8 mouse cellular contexts compared by ENCODE assay signal in the genomic region with DNA sequence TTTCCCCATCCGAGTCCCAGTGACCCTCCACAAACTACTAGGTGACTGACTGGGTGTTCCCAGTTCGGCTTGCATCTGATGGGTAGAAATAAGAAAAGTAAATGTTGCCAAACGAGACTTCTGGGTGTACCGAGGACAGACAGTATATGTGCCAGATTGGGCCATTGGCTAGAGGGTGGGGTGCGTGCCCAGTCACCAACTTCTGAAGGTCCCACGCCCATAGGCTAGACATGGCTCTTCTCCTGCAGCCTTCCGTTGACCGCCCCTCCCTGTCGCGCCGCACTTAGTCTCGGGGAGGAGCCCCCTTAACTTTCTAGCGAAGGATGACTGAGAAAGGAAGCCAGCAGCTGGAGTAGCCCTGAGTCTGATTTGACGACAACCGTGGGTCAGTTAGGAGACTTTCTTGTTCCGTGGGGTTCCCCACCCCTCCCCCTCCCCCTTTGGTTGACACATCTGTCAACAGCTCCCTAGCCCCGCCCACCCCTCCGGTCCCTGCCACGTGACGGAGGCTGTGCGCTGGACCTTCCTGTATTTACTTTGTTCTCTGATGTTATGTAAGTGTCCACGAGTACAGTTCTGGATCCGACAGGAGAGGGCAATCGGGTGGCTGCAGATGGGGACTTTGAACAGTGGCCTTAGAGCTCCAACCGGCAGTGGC. TPM values are rescaled to one million over a fixed set of nuclear protein-coding genes. Genes with fewer than 3 reads are reported as not detected.
A peak's percentile ranks its signal among the peaks of the same experiment; 100 is the strongest.
DNase-seq lines count a peak whose midpoint lies in the region; ATAC-seq lines count a peak whose summit lies in the region.

No protein-coding gene starts in this region.

- H3K4me2 ChIP-seq in heart, embryonic 14.5 days (ENCODE audit: low read length): peak overlapping the region; percentile 84
- H3K4me2 ChIP-seq in liver, embryonic 13.5 days: peak overlapping the region; percentile 92
- peak overlapping the region; percentile 92 for H3K4me2 ChIP-seq in stomach, embryonic 14.5 days (replicated peaks; ENCODE audit: low read depth, low read length)

- under 1% methylated on average over 25 of the region's 25 CpGs for WGBS in heart, embryonic 14.5 days
- 1% methylated on average over 25 of the region's 25 CpGs for WGBS in liver, embryonic 13.5 days (ENCODE audit: insufficient replicate concordance)
- 2% methylated on average over 25 of the region's 25 CpGs for WGBS in stomach, embryonic 14.5 days

- no peaks in the 10 kb centered on the region for H3K27me3 ChIP-seq in heart, embryonic 14.5 days (ENCODE audit: control insufficient read depth, insufficient read depth, low read length)
- no peaks in the 10 kb centered on the region for H3K27me3 ChIP-seq in liver, embryonic 13.5 days
- H3K27me3 ChIP-seq in stomach, embryonic 14.5 days (ENCODE audit: control insufficient read depth, insufficient read depth, low read length): no peaks in the 10 kb centered on the region

- H3K9ac ChIP-seq in heart, embryonic 14.5 days (ENCODE audit: low read length): peak overlapping the region; percentile 95
- H3K9ac ChIP-seq in liver, embryonic 13.5 days: peak overlapping the region; percentile 98
- H3K9ac ChIP-seq in stomach, embryonic 14.5 days (replicated peaks; ENCODE audit: low read depth, low read length): peak overlapping the region; percentile 83

- peak; percentile 82 for DNase-seq in CD4-positive helper T cell, adult 2 months (ENCODE audit: low read depth, low spot score)
- DNase-seq in fibroblast of lung, adult 2 months (ENCODE audit: low read depth): peak; percentile 68
- peak; percentile 94 for DNase-seq in kidney, postnatal 14 days
- DNase-seq in liver, embryonic 13.5 days: peak; percentile 80
- DNase-seq in natural killer cell, adult 2 months (ENCODE audit: low spot score in 2 of 2): peak; percentile 84 to 91

- H3K9me3 ChIP-seq in heart, embryonic 14.5 days (ENCODE audit: control insufficient read depth, low read length): no peaks in the 10 kb centered on the region
- no peaks in the 10 kb centered on the region for H3K9me3 ChIP-seq in liver, embryonic 13.5 days (replicated peaks)
- H3K9me3 ChIP-seq in stomach, embryonic 14.5 days (ENCODE audit: control insufficient read depth, low read depth, low read length): no peaks in the 10 kb centered on the region

- H3K4me1 ChIP-seq in brown adipose tissue, adult 24 weeks (ENCODE audit: control insufficient read depth, insufficient read depth, insufficient read length, low read length): peaks cover 2% of the 10 kb centered on the region; the same call in 1 of the 2 replicates
- H3K4me1 ChIP-seq in heart, embryonic 14.5 days (ENCODE audit: control insufficient read depth in 2 of 2, insufficient read depth in 2 of 2, low read length in 2 of 2): peaks cover 5 to 15% of the 10 kb centered on the region in 2 experiments; a peak in 3 of 4 replicates
- peaks cover 52% of the 10 kb centered on the region for H3K4me1 ChIP-seq in liver, embryonic 13.5 days (replicated peaks)
- H3K4me1 ChIP-seq in stomach, embryonic 14.5 days (ENCODE audit: control insufficient read depth, insufficient read depth, low read length): peaks cover 6% of the 10 kb centered on the region; the same call in 1 of the 2 replicates

- peaks cover 31% of the 10 kb centered on the region for H3K36me3 ChIP-seq in heart, embryonic 14.5 days (ENCODE audit: control insufficient read depth, insufficient read depth, low read length)
- H3K36me3 ChIP-seq in liver, embryonic 13.5 days: peaks cover 39% of the 10 kb centered on the region
- H3K36me3 ChIP-seq in stomach, embryonic 14.5 days (ENCODE audit: control insufficient read depth, insufficient read depth, low read length): peaks cover 29% of the 10 kb centered on the region

- peak overlapping the region; percentile 98 for H3K27ac ChIP-seq in brown adipose tissue, adult 24 weeks (replicated peaks; ENCODE audit: low read depth, low read length)
- H3K27ac ChIP-seq in heart, embryonic 14.5 days (replicated peaks in 1 of 2; ENCODE audit: control insufficient read depth in 1 of 2, insufficient read depth in 1 of 2, low read depth in 2 of 2, low read length in 2 of 2): peak overlapping the region; percentile 91
- peak overlapping the region; percentile 98 for H3K27ac ChIP-seq in liver, embryonic 13.5 days
- peak overlapping the region; percentile 30; the same call in 1 of the 2 replicates for H3K27ac ChIP-seq in stomach, embryonic 14.5 days (ENCODE audit: low read length)

- H3K4me3 ChIP-seq in brown adipose tissue, adult 24 weeks (ENCODE audit: insufficient read depth, low read depth, low read length): peak overlapping the region; percentile 94
- H3K4me3 ChIP-seq in heart, embryonic 14.5 days (ENCODE audit: control insufficient read depth in 1 of 2, insufficient read depth in 1 of 2, low read depth in 1 of 2, low read length in 2 of 2): peak overlapping the region; percentile 78 to 90
- peak overlapping the region; percentile 95 for H3K4me3 ChIP-seq in liver, embryonic 13.5 days (replicated peaks)
- peak overlapping the region; percentile 64 for H3K4me3 ChIP-seq in stomach, embryonic 14.5 days (ENCODE audit: low read depth, low read length)

- peak; percentile 41; the same call in 1 of the 2 replicates for ATAC-seq in heart, embryonic 14.5 days (ENCODE audit: insufficient number of reproducible peaks, insufficient read depth, low FRiP score, low read depth)
- peak; percentile 83 for ATAC-seq in liver, embryonic 13.5 days (ENCODE audit: low read depth)
- ATAC-seq in stomach, embryonic 14.5 days (ENCODE audit: insufficient number of reproducible peaks, insufficient read depth, low FRiP score, low read depth): peak; percentile 68

RNA-seq across cellular contexts. Expression of a gene that starts 0.9 kb away (rescaled TPM):
- 54.7 and 91.5 TPM in 2 replicates for polyA plus RNA-seq in brown adipose tissue, adult 24 weeks (2012; ENCODE audit: insufficient read depth, insufficient read length, missing spikeins)
- 99.7 and 105 TPM in 2 replicates for polyA plus RNA-seq in heart, embryonic 14.5 days (2014; fragmentation: Nextera tagmentation; extraction: Ambion mirVana)
- 78.4 and 84.2 TPM in 2 replicates for polyA plus RNA-seq in liver, embryonic 13.5 days (2015; fragmentation: Nextera tagmentation; extraction: Ambion mirVana)
- 93.1 and 101 TPM in 2 replicates for polyA plus RNA-seq in stomach, embryonic 14.5 days (2014; fragmentation: Nextera tagmentation; extraction: Ambion mirVana)

RNA-seq across cellular contexts. Expression of a gene that starts 47.0 kb away (rescaled TPM):
- 5.0 and 7.6 TPM in 2 replicates for polyA plus RNA-seq in brown adipose tissue, adult 24 weeks (2012; ENCODE audit: insufficient read depth, insufficient read length, missing spikeins)
- polyA plus RNA-seq in heart, embryonic 14.5 days (2014; fragmentation: Nextera tagmentation; extraction: Ambion mirVana): 0.19 and 0.35 TPM in 2 replicates
- 0.06 and 0.07 TPM in 2 replicates for polyA plus RNA-seq in liver, embryonic 13.5 days (2015; fragmentation: Nextera tagmentation; extraction: Ambion mirVana)
- 0.29 and 1.4 TPM in 2 replicates for polyA plus RNA-seq in stomach, embryonic 14.5 days (2014; fragmentation: Nextera tagmentation; extraction: Ambion mirVana)

RNA-seq across cellular contexts. Expression of a gene that starts 58.2 kb away (rescaled TPM):
- polyA plus RNA-seq in brown adipose tissue, adult 24 weeks (2012; ENCODE audit: insufficient read depth, insufficient read length, missing spikeins): not detected in 2 replicates
- not detected in 2 replicates for polyA plus RNA-seq in heart, embryonic 14.5 days (2014; fragmentation: Nextera tagmentation; extraction: Ambion mirVana)
- polyA plus RNA-seq in liver, embryonic 13.5 days (2015; fragmentation: Nextera tagmentation; extraction: Ambion mirVana): not detected in 2 replicates
- polyA plus RNA-seq in stomach, embryonic 14.5 days (2014; fragmentation: Nextera tagmentation; extraction: Ambion mirVana): not detected in 2 replicates

Comparison
In these comparisons a context has a peak if more than half of its experiments do, and no peak if none do; other contexts are left out.
1. Peak in every context shown above with its lines: DNase-seq, ATAC-seq, H3K4me3 ChIP-seq and H3K27ac ChIP-seq.
2. H3K27ac ChIP-seq: peak in every context shown above with its lines; median percentile 98 in brown adipose tissue, adult 24 weeks; 98 in liver, embryonic 13.5 days; 91 in heart, embryonic 14.5 days; 30 in stomach, embryonic 14.5 days.